In genomic region chr2:132689569-132690231, GRCm38 (mm10) we compare ENCODE assay signal across 10 mouse cellular contexts. TPM values are rescaled to one million over a fixed set of nuclear protein-coding genes. Genes with fewer than 3 reads are reported as not detected.
A peak's percentile ranks its signal among the peaks of the same experiment; 100 is the strongest.
DNase-seq lines count a peak whose midpoint lies in the region; ATAC-seq and TF ChIP-seq lines count a peak whose summit lies in the region.
"Had no signal": no experiment of that assay in that cellular context is flagged by ENCODE, and none has a peak within 500 bp of the region (broad histone marks: within the 10 kb centered on the region; RNA-seq: fewer than 3 reads in every experiment).

No protein-coding gene starts in this region.

- H3K4me1 ChIP-seq in intestine, embryonic 14.5 days (replicated peaks; ENCODE audit: control insufficient read depth, insufficient read depth, low read length) = no peaks in the 10 kb centered on the region
- peaks cover 3% of the 10 kb centered on the region; the same call in 1 of the 2 replicates for H3K4me1 ChIP-seq in intestine, embryonic 16.5 days (ENCODE audit: control insufficient read depth, insufficient read depth, low read length)
- H3K4me1 ChIP-seq in erythroblast, embryonic 14.5 days (ENCODE audit: control insufficient read depth) = peaks cover 93% of the 10 kb centered on the region
- no peaks in the 10 kb centered on the region for H3K4me1 ChIP-seq in intestine, postnatal 0 days (replicated peaks; ENCODE audit: control insufficient read depth, insufficient read depth, low read length)
- H3K4me1 ChIP-seq: neural tube, embryonic 12.5 days had no signal

- H3K9ac ChIP-seq in intestine, embryonic 14.5 days (ENCODE audit: low read length) = no peak overlapping the region
- H3K9ac ChIP-seq in intestine, embryonic 16.5 days (ENCODE audit: low read depth, low read length) = no peak overlapping the region
- no peak overlapping the region for H3K9ac ChIP-seq in intestine, postnatal 0 days (ENCODE audit: low read depth, low read length)
- H3K9ac ChIP-seq: hindbrain, embryonic 15.5 days; neural tube, embryonic 12.5 days had no signal

- no peak for TF ChIP-seq CTCF in intestine, postnatal 0 days (IDR thresholded peaks at IDR 0.05; ENCODE audit: low read depth)

- no peak for DNase-seq in intestine, embryonic 14.5 days (ENCODE audit: low spot score)
- DNase-seq in ZHBTc4 (ENCODE audit: low read depth, low spot score) = peak; percentile 68
- DNase-seq in kidney, adult 9 months = peak; percentile 66

- H3K27ac ChIP-seq in intestine, embryonic 14.5 days (ENCODE audit: low read depth) = 0 out of 2 replicates have a peak overlapping the region, but pooled peaks have one; percentile 47
- H3K27ac ChIP-seq in intestine, embryonic 16.5 days (ENCODE audit: low read length) = no peak overlapping the region
- H3K27ac ChIP-seq in intestine, postnatal 0 days (ENCODE audit: low read depth, low read length) = no peak overlapping the region
- H3K27ac ChIP-seq: hindbrain, embryonic 15.5 days; neural tube, embryonic 12.5 days had no signal

- 55% methylated on average over 15 of the region's 15 CpGs for WGBS in intestine, embryonic 14.5 days
- 67% methylated on average over 15 of the region's 15 CpGs for WGBS in intestine, embryonic 16.5 days
- 66% methylated on average over 15 of the region's 15 CpGs for WGBS in intestine, postnatal 0 days

- no peak for ATAC-seq in intestine, embryonic 14.5 days (replicated peaks; ENCODE audit: low FRiP score, low TSS enrichment, low read depth)
- no peak for ATAC-seq in intestine, embryonic 16.5 days
- ATAC-seq in megakaryocyte, adult 5-6 weeks (ENCODE audit: poor library complexity, severe bottlenecking) = peak; percentile 19; the same call in 1 of the 2 replicates
- no peak for ATAC-seq in CD4-positive, CD25-positive, alpha-beta regulatory T cell, adult 4 months
- no peak for ATAC-seq in intestine, postnatal 0 days

- H3K27me3 ChIP-seq in intestine, embryonic 14.5 days (replicated peaks; ENCODE audit: control insufficient read depth, insufficient read depth, low read length) = no peaks in the 10 kb centered on the region
- no peaks in the 10 kb centered on the region for H3K27me3 ChIP-seq in intestine, embryonic 16.5 days (replicated peaks; ENCODE audit: control insufficient read depth, insufficient read depth, low read length)
- H3K27me3 ChIP-seq in erythroblast, embryonic 14.5 days (ENCODE audit: control insufficient read depth) = no peaks in the 10 kb centered on the region
- H3K27me3 ChIP-seq in intestine, postnatal 0 days (replicated peaks; ENCODE audit: control insufficient read depth, insufficient read depth, low read length) = no peaks in the 10 kb centered on the region
- H3K27me3 ChIP-seq: hindbrain, embryonic 15.5 days; neural tube, embryonic 12.5 days had no signal

- no peak overlapping the region for H3K4me2 ChIP-seq in intestine, embryonic 14.5 days (ENCODE audit: low read length)
- H3K4me2 ChIP-seq in intestine, embryonic 16.5 days (ENCODE audit: low read depth, low read length) = no peak overlapping the region
- no peak overlapping the region for H3K4me2 ChIP-seq in intestine, postnatal 0 days (replicated peaks; ENCODE audit: low read depth)
- H3K4me2 ChIP-seq: hindbrain, embryonic 15.5 days; neural tube, embryonic 12.5 days had no signal

- no peak overlapping the region for H3K4me3 ChIP-seq in intestine, embryonic 14.5 days (ENCODE audit: low read depth, low read length)
- H3K4me3 ChIP-seq in intestine, embryonic 16.5 days (ENCODE audit: low read length) = no peak overlapping the region
- peak overlapping the region; percentile 8 for H3K4me3 ChIP-seq in erythroblast, embryonic 14.5 days (replicated peaks)
- H3K4me3 ChIP-seq in intestine, postnatal 0 days (ENCODE audit: low read depth, low read length) = no peak overlapping the region
- H3K4me3 ChIP-seq: hindbrain, embryonic 15.5 days; neural tube, embryonic 12.5 days had no signal

- H3K9me3 ChIP-seq in intestine, embryonic 14.5 days (ENCODE audit: control insufficient read depth, low read length) = no peaks in the 10 kb centered on the region
- no peaks in the 10 kb centered on the region for H3K9me3 ChIP-seq in intestine, embryonic 16.5 days (ENCODE audit: control insufficient read depth, low read length)
- no peaks in the 10 kb centered on the region for H3K9me3 ChIP-seq in erythroblast, embryonic 14.5 days (ENCODE audit: control insufficient read depth, low read length)
- no peaks in the 10 kb centered on the region for H3K9me3 ChIP-seq in intestine, postnatal 0 days (ENCODE audit: control insufficient read depth)
- H3K9me3 ChIP-seq: hindbrain, embryonic 15.5 days; neural tube, embryonic 12.5 days had no signal

- no peaks in the 10 kb centered on the region for H3K36me3 ChIP-seq in intestine, embryonic 14.5 days (ENCODE audit: control insufficient read depth, insufficient read depth, low read length)
- H3K36me3 ChIP-seq in intestine, embryonic 16.5 days (ENCODE audit: control insufficient read depth, insufficient read depth, low read length) = no peaks in the 10 kb centered on the region
- H3K36me3 ChIP-seq in erythroblast, embryonic 14.5 days (ENCODE audit: control insufficient read depth) = peaks cover 20% of the 10 kb centered on the region
- H3K36me3 ChIP-seq in intestine, postnatal 0 days (ENCODE audit: control insufficient read depth, insufficient read depth) = peaks cover 5% of the 10 kb centered on the region; the same call in 1 of the 2 replicates
- H3K36me3 ChIP-seq: neural tube, embryonic 12.5 days had no signal

RNA-seq across cellular contexts. Expression of gene Shld1, which starts 3.0 kb away (rescaled TPM):
- polyA plus RNA-seq in intestine, embryonic 14.5 days (2014; fragmentation: Nextera tagmentation; extraction: Ambion mirVana) = 13.6 and 22.3 TPM in 2 replicates
- 13.7 and 15.2 TPM in 2 replicates for polyA plus RNA-seq in intestine, embryonic 16.5 days (2015; fragmentation: Nextera tagmentation; extraction: Ambion mirVana)
- 0.12 and 0.28 TPM in 2 replicates for polyA plus RNA-seq in erythroblast, embryonic 14.5 days (2012)
- 15.7 and 16.0 TPM in 2 replicates for total RNA-seq in megakaryocyte, adult 5-6 weeks (2015)
- 5.9 and 12.5 TPM in 2 replicates for total RNA-seq in megakaryocyte, adult 5-6 weeks (2017)
- 10 to 100 TPM; 36.6 to 38.3 TPM for polyA plus RNA-seq in CD4-positive, CD25-positive, alpha-beta regulatory T cell, adult 4 months (2017; shearing (Covaris generic))
- 11.2 and 11.7 TPM in 2 replicates for polyA plus RNA-seq in intestine, postnatal 0 days (2015; fragmentation: Nextera tagmentation; extraction: Ambion mirVana)
